Mouse (Mus musculus) small intestine, adult 2 months (tissue): ENCODE measurements around the gene 4930578G10Rik. TPM values are rescaled to one million over a fixed set of nuclear protein-coding genes. Genes with fewer than 3 reads are reported as not detected.
A peak's percentile ranks its signal among the peaks of the same experiment; 100 is the strongest.

Experiments
- H3K27ac ChIP-seq: fragments of 200-500 bp; 2 replicates; pipeline ENCODE4 v1.5.1; 2012; ENCODE audit warnings: low read depth, low read length, control low read depth, inconsistent platforms; ENCODE audit not compliant: insufficient read depth
- H3K27me3 ChIP-seq: fragments of 200-500 bp; 2 replicates; pipeline ENCODE4 v1.6.1; 2012; ENCODE audit warnings: mild to moderate bottlenecking, moderate library complexity, low read length, inconsistent platforms; ENCODE audit not compliant: control insufficient read depth, insufficient read depth
- H3K36me3 ChIP-seq: fragments of 200-500 bp; 2 replicates; pipeline ENCODE4 v1.6.1; 2012; ENCODE audit warnings: mild to moderate bottlenecking, low read length, control low read depth, inconsistent platforms; ENCODE audit not compliant: control insufficient read depth, insufficient read depth
- H3K4me1 ChIP-seq: fragments of 200-500 bp; 2 replicates; pipeline ENCODE4 v1.6.1; 2012; ENCODE audit warnings: low read length, inconsistent platforms, mixed read lengths; ENCODE audit not compliant: control insufficient read depth, insufficient read depth, insufficient read length
- H3K4me3 ChIP-seq: fragments of 200-500 bp; 2 replicates; pipeline ENCODE4 v1.5.1; 2012; ENCODE audit warnings: low read depth, mild to moderate bottlenecking, control low read depth, inconsistent platforms, low read length, moderate library complexity
- CTCF ChIP-seq: fragments of 200-500 bp; IDR thresholded peaks from 2 replicates; pipeline ENCODE4 v1.5.1; 2012; ENCODE audit warnings: low read depth, mild to moderate bottlenecking, control low read depth, inconsistent platforms, low read length, moderate library complexity, mixed read lengths; ENCODE audit not compliant: insufficient replicate concordance, insufficient read length; ENCODE audit errors: extremely low read depth
- POLR2A ChIP-seq: fragments of 200-500 bp; IDR thresholded peaks from 2 replicates; pipeline ENCODE4 v1.6.1; 2012; ENCODE audit warnings: low read depth, mild to moderate bottlenecking, control low read depth, inconsistent platforms, low read length, moderate library complexity
- WGBS: fragments of 180-500 bp; shearing (Covaris S2); methylation state at CpG from one replicate; pipeline ENCODE4 v1.1.7; 2018; 5-methylcytosine and 5-hydroxymethylcytosine counted together
- polyA plus RNA-seq: library from polyadenylated mRNA; depleted of rRNA; stranded (reverse); fragments of >200 nt; gene quantifications from 2 replicates; pipeline ENCODE4 v1.2.3, GENCODE M21; 2012

4930578G10Rik gene
- polyA plus RNA-seq, 1 experiment = not detected

DNA sequence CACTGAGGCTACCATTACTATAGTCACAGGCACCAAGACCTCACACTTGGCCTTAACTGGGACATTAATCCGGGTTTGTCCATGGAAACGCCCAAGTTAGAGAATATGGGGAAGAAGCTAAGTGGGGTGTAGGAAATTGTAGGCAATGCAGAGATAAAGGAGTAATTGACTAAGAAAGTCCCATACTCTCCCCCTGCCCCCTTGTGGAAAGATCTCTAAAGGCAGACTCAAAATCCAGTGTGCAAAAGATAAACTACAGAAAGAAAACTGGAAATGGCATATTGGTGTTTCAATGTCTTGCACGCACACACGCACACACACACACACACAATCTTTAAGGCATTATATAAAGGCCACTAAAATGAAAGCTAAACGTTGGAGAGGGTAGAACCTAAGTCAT lies 135.4 kb downstream of the 4930578G10Rik start:
- WGBS = 64% methylated on average over 5 of the region's 5 CpGs
- no peak overlapping the region for H3K4me3 ChIP-seq
- H3K27ac ChIP-seq = no peak overlapping the region
- TF ChIP-seq CTCF (no peak), POLR2A (no peak)
- H3K27me3 ChIP-seq = no peaks in the 10 kb centered on the region
- no peaks in the 10 kb centered on the region for H3K36me3 ChIP-seq
- H3K4me1 ChIP-seq = no peaks in the 10 kb centered on the region

DNA sequence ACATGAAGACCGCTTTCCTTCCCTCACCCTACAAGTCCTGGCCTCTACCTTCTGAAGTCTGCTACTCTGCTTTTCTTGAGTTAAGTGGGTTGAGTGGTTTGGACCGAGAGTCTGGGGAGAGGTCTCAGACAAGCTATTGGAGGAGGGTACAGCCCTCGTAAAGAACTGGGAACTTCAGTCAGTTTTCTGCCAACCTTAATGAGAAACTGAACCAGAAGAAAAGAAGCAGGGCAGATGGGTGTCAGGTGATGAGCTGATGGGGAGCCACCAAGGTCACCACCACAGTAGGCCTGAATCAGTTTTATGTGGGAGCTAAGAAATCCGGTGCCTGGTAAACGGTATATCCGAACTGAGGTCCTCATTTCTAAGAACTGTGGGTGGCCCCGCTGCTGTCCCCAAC lies 136.8 kb downstream of the 4930578G10Rik start:
- TF ChIP-seq POLR2A (no peak), CTCF (no peak)
- 89% methylated on average over 7 of the region's 7 CpGs for WGBS
- H3K27ac ChIP-seq = no peak overlapping the region
- H3K4me1 ChIP-seq = no peaks in the 10 kb centered on the region
- H3K27me3 ChIP-seq = no peaks in the 10 kb centered on the region
- H3K4me3 ChIP-seq = no peak overlapping the region
- no peaks in the 10 kb centered on the region for H3K36me3 ChIP-seq

DNA sequence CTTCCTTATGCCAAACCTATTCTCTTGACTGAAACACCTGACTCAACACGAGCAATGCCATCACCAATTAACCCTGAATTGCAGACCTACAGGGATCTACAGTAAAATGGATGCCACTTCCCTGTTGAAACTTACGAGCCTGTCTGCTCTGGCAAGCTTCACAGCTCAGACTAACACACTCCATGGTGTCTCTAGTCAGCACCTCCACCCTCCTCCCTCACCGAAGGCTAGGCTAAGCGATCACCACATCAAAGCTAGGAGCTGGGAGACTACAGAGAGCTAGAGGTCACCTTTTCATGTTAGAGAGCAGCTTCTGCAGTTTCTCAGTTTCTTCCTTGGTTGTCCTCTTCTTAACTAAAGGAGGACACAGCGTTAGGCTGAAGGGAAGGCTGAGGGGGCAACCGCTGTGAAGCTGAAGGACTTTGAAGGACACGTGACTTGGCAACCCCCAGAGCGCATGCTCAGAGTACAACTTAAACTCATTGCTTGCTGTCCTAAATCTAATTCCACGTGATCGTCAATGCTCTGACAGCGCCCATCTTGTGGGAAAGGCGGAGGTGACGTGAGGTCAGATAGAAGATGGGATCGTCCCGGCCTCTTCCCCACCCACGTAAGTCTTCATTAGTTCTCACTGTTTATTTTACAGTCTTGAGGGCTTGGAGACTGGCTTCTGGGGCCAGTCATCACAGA lies 137.5 kb downstream of the 4930578G10Rik start:
- no peak overlapping the region for H3K27ac ChIP-seq
- H3K36me3 ChIP-seq = no peaks in the 10 kb centered on the region
- no peaks in the 10 kb centered on the region for H3K27me3 ChIP-seq
- H3K4me3 ChIP-seq = no peak overlapping the region
- 65% methylated on average over 16 of the region's 16 CpGs for WGBS
- TF ChIP-seq POLR2A (no peak), CTCF (no peak)
- no peaks in the 10 kb centered on the region for H3K4me1 ChIP-seq

DNA sequence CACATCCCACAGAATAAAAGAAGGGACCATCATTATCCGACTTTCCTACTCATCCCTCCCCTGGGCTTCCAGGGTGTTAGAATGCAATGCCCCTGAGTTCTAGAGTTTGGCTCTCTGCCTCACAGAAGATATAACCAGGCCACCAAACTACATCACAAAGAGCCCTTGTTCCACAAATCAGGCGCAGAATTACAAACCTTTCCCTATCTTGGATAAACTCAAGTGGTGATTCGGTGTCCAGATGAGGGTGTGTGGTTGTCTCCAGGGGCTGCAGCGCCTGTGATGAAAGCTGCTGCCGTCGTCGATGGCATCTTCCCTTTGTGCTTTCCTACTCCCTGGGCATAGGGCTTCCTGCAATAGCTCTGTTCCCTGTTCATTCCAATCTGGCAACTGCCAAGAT lies 138.8 kb downstream of the 4930578G10Rik start, which contains the start of gene Fam205c:
Gene Fam205c (minus strand): TSS at position 101 of the 400 bp plus-strand sequence.
- Histone ChIP-seq H3K27me3 (no peaks in the 10 kb centered on the region), H3K27ac (no peak within 1 kb of the TSS), H3K4me1 (no peaks in the 10 kb centered on the region), H3K4me3 (no peak within 1 kb of the TSS), H3K36me3 (no peaks in the 10 kb centered on the region)
- WGBS = 80% methylated on average over 7 of the region's 7 CpGs
- TF ChIP-seq CTCF (no peak), POLR2A (no peak)

DNA sequence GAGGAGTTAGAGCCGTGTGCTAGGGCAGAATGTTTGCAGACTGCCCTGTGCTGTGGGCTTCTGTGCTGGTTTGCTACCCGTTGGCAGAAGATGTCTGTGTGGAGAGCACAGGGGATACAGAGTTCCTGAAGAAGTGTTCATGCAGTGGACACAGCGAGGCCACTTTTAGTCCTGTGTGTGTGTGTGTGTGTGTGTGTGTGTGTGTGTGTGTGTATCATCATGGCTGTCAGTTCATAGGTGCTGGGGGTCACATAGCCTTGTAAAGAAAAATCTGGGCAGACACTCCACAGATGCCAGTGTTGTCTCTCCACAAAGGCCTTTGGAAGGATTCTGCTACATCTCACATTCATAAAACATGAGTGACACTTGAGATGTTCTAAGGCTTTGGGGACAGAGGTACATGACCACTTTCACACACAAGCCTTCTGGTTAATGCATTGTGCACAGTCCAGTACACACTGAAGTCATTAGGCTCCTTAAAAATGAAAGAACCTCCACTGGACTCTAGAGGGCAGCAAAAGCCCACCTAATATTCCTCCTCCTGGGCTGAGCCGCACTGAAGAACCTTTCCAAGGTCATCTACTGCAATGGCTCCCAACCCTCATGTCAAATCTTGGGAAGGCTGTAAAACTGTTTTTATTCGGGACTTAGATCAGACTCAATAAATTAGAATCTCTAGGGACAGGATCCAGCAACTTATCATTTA lies 141.4 kb downstream of the 4930578G10Rik start:
- H3K27ac ChIP-seq = no peak overlapping the region
- no peaks in the 10 kb centered on the region for H3K36me3 ChIP-seq
- WGBS = 30% methylated on average over 5 of the region's 5 CpGs
- TF ChIP-seq CTCF (peak; percentile 43; the same call in 1 of the 2 replicates), POLR2A (no peak)
- no peak overlapping the region for H3K4me3 ChIP-seq
- no peaks in the 10 kb centered on the region for H3K4me1 ChIP-seq
- no peaks in the 10 kb centered on the region for H3K27me3 ChIP-seq

DNA sequence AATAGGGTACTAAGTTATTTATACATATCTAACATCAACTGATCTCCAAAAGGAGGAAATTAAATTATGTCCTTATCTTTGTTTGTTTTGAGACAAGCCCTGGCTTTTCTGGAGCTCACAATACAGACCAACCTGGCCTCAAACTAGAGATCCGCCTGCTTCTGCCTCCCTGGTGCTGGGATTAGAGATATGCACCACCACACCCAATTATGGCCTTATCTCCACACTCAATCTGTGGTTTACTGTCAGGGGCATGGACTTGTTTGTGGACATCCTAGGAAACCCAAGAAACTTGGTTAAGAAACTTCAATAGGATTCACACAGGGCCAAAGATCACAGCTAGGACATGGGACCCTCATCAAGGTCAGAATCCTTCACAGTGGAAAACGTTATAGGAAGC lies 142.3 kb downstream of the 4930578G10Rik start:
- TF ChIP-seq POLR2A (no peak), CTCF (no peak)
- Histone ChIP-seq H3K27ac (no peak overlapping the region), H3K27me3 (no peaks in the 10 kb centered on the region), H3K4me3 (no peak overlapping the region), H3K4me1 (no peaks in the 10 kb centered on the region), H3K36me3 (no peaks in the 10 kb centered on the region)
- WGBS = 47% methylated on average over 2 of the region's 2 CpGs

DNA sequence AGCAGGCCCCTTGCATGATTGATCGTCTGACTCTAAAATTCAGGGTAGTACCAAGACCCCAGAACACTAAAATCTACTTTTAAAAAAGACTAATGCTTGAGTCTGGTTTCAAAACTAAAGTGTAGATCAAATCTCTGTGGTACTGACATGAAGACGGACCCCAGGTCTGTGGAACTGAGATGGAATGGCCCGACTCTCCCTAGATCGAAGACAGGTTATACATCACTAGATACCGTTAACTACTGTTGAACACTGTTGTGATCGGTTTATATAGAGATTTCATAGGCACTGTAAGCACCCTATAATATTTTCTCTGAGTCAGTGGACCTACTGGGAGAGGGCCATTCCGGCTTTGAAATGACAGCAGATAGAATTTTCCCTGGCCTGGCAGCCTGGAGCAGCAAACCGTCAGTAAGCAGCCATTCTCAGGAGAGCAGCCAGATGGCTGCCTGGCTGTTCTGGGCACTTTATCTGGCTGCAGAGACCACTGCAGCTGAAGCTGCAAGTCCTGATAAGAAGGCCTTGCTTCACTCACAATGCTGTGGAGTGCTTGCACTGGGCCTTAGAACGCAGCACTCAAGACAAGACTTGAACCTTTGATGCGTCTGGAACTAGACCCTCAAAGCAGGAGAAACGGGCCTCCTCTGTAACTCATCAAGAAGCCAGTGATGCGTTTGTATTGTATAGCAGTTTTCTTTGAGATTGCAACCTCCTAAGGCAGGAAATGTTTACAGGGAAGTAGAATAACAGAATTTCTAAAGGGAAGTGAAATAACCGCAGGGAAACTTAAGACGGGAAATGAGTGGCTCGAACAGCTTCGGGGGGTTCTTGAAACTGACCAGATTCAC lies 144.7 kb downstream of the 4930578G10Rik start:
- WGBS = 73% methylated on average over 16 of the region's 16 CpGs
- Histone ChIP-seq H3K4me1 (no peaks in the 10 kb centered on the region), H3K27ac (no peak overlapping the region), H3K36me3 (no peaks in the 10 kb centered on the region), H3K4me3 (no peak overlapping the region), H3K27me3 (no peaks in the 10 kb centered on the region)
- TF ChIP-seq POLR2A (no peak), CTCF (no peak)
